1 mouse cellular context compared by ENCODE assay signal in genomic region chr4:133493895-133494294, GRCm38 (mm10).
TF ChIP-seq lines count a peak whose summit lies in the region.

No protein-coding gene starts in this region.

TF ChIP-seq in CH12.LX, 34 proteins besides CTCF, POLR2A, EP300 and RAD21 (continued from another document):
- TF ChIP-seq RCOR1 (conservative IDR thresholded peaks at IDR 0.05; ENCODE audit: low read depth, low read length) (no peak), MXI1 (IDR thresholded peaks at IDR 0.05; ENCODE audit: low read depth, low read length) (no peak; the same call in 1 of the 2 replicates), PAX5 (IDR thresholded peaks at IDR 0.05; ENCODE audit: low read length) (no peak), TCF12 (IDR thresholded peaks at IDR 0.05; ENCODE audit: low read depth, low read length) (no peak), NRF1 (IDR thresholded peaks at IDR 0.05; ENCODE audit: low read depth, low read length) (no peak)
